Mouse (Mus musculus): ENCODE data around the gene Kidins220.

The Kidins220 gene

GRCm38 (mm10) chr12:24974446-24975114, at the start of gene Kidins220:
TSS of gene Kidins220 (plus strand) at chr12:24974925.
- peak; percentile 94 to 98 for DNase-seq (ENCODE audit: inconsistent age in 2 of 2, low spot score in 1 of 2)

- no peak for DNase-seq (ENCODE audit: inconsistent age in 2 of 2, low spot score in 1 of 2)
These were observed 49.4 kb upstream of the Kidins220 start for GRCm38 (mm10) chr12:24925276-24925675.

GRCm38 (mm10) chr12:24925684-24926083, 49.0 kb upstream of the Kidins220 start:
- DNase-seq (ENCODE audit: inconsistent age in 2 of 2, low spot score in 1 of 2), result no peak

- DNase-seq (ENCODE audit: inconsistent age in 2 of 2, low spot score in 1 of 2), result peak in 1 of 2 experiments; percentile 39
These were observed 46.5 kb upstream of the Kidins220 start for GRCm38 (mm10) chr12:24928051-24928748.

- no peak for DNase-seq (ENCODE audit: inconsistent age in 2 of 2, low spot score in 1 of 2)
These were observed 45.7 kb upstream of the Kidins220 start for GRCm38 (mm10) chr12:24929043-24929442.

GRCm38 (mm10) chr12:24930760-24931159, 44.0 kb upstream of the Kidins220 start:
- peak; percentile 63 to 72 for DNase-seq (ENCODE audit: inconsistent age in 2 of 2, low spot score in 1 of 2)

GRCm38 (mm10) chr12:24932120-24932519, 42.6 kb upstream of the Kidins220 start:
- no peak for DNase-seq (ENCODE audit: inconsistent age in 2 of 2, low spot score in 1 of 2)

GRCm38 (mm10) chr12:24933206-24933775, 41.4 kb upstream of the Kidins220 start:
- peak; percentile 49 to 75 for DNase-seq (ENCODE audit: inconsistent age in 2 of 2, low spot score in 1 of 2)

GRCm38 (mm10) chr12:24933996-24934395, 40.7 kb upstream of the Kidins220 start:
- peak; percentile 83 to 85 for DNase-seq (ENCODE audit: inconsistent age in 2 of 2, low spot score in 1 of 2)

- DNase-seq (ENCODE audit: inconsistent age in 2 of 2, low spot score in 1 of 2), result no peak
These were observed 38.4 kb upstream of the Kidins220 start for GRCm38 (mm10) chr12:24936281-24936680.

- DNase-seq (ENCODE audit: inconsistent age in 2 of 2, low spot score in 1 of 2), result no peak
These were observed 35.4 kb upstream of the Kidins220 start for GRCm38 (mm10) chr12:24939372-24939771.

- no peak for DNase-seq (ENCODE audit: inconsistent age in 2 of 2, low spot score in 1 of 2)
These were observed 32.0 kb upstream of the Kidins220 start for GRCm38 (mm10) chr12:24942619-24943287.

GRCm38 (mm10) chr12:24943427-24943826, 31.3 kb upstream of the Kidins220 start:
- DNase-seq (ENCODE audit: inconsistent age in 2 of 2, low spot score in 1 of 2), result no peak

GRCm38 (mm10) chr12:24944597-24944996, 30.1 kb upstream of the Kidins220 start:
- no peak for DNase-seq (ENCODE audit: inconsistent age in 2 of 2, low spot score in 1 of 2)

- peak; percentile 50 to 64 for DNase-seq (ENCODE audit: inconsistent age in 2 of 2, low spot score in 1 of 2)
These were observed 27.7 kb upstream of the Kidins220 start for GRCm38 (mm10) chr12:24947065-24947464.

- peak; percentile 39 to 76 for DNase-seq (ENCODE audit: inconsistent age in 2 of 2, low spot score in 1 of 2)
These were observed 26.4 kb upstream of the Kidins220 start for GRCm38 (mm10) chr12:24948344-24948743.

GRCm38 (mm10) chr12:24950376-24951046, 24.2 kb upstream of the Kidins220 start:
- DNase-seq (ENCODE audit: inconsistent age in 2 of 2, low spot score in 1 of 2), result peak in 1 of 2 experiments; percentile 35

GRCm38 (mm10) chr12:24952147-24952546, 22.6 kb upstream of the Kidins220 start:
- peak in 1 of 2 experiments; percentile 82 for DNase-seq (ENCODE audit: inconsistent age in 2 of 2, low spot score in 1 of 2)

GRCm38 (mm10) chr12:24955137-24955536, 19.6 kb upstream of the Kidins220 start:
- DNase-seq (ENCODE audit: inconsistent age in 2 of 2, low spot score in 1 of 2), result no peak

- DNase-seq (ENCODE audit: inconsistent age in 2 of 2, low spot score in 1 of 2), result no peak
These were observed 16.2 kb upstream of the Kidins220 start for GRCm38 (mm10) chr12:24958526-24958925.

GRCm38 (mm10) chr12:24961821-24962220, 12.9 kb upstream of the Kidins220 start:
- DNase-seq (ENCODE audit: inconsistent age in 2 of 2, low spot score in 1 of 2), result no peak

Measured in adrenal gland, adult (tissue).